Mouse (Mus musculus): ENCODE results near the gene Map3k5.

- no peak for TF ChIP-seq ZMIZ1 (IDR thresholded peaks at IDR 0.05; ENCODE audit: low read depth, low read length)
- TF ChIP-seq POLR2A (IDR thresholded peaks at IDR 0.05; ENCODE audit: low read depth, low read length), result no peak
- no peak for TF ChIP-seq NRF1 (IDR thresholded peaks at IDR 0.05; ENCODE audit: low read depth, low read length)
- no peak for TF ChIP-seq CTCF (conservative IDR thresholded peaks at IDR 0.05 in 1 of 2, IDR thresholded peaks at IDR 0.05 in 1 of 2; ENCODE audit: low read depth in 2 of 2, low read length in 2 of 2)
- TF ChIP-seq HCFC1 (IDR thresholded peaks at IDR 0.05; ENCODE audit: low read depth, low read length), result no peak
- no peak for TF ChIP-seq UBTF (IDR thresholded peaks at IDR 0.05; ENCODE audit: low read depth, low read length)
Observed at GRCm38 (mm10) chr10:20141376-20141775, 207.1 kb downstream of the Map3k5 start.

Measured in CH12.LX (cell line).